Mouse (Mus musculus): Measurements from ENCODE around the gene Asgr1. TPM values are rescaled to one million over a fixed set of nuclear protein-coding genes. Genes with fewer than 3 reads are reported as not detected.

The Asgr1 gene
- polyA plus RNA-seq, 1 experiment = 0.06 TPM

- H3K36me3 ChIP-seq (ENCODE audit: control insufficient read depth, insufficient read depth) = no peaks in the 10 kb centered on the region
- H3ac ChIP-seq (ENCODE audit: control insufficient read depth, insufficient read length) = no peak overlapping the region
- H3K27me3 ChIP-seq (ENCODE audit: control insufficient read depth, insufficient read depth, insufficient read length) = no peaks in the 10 kb centered on the region
- no peak overlapping the region for H3K4me3 ChIP-seq
- H3K4me2 ChIP-seq (ENCODE audit: low read depth) = no peak overlapping the region
- no peaks in the 10 kb centered on the region for H3K79me2 ChIP-seq (ENCODE audit: control insufficient read depth, insufficient read depth)
- TF ChIP-seq MAX (IDR thresholded peaks at IDR 0.05; ENCODE audit: low read depth) (no peak), E2F4 (IDR thresholded peaks at IDR 0.05; ENCODE audit: insufficient read depth) (no peak), TCF12 (IDR thresholded peaks at IDR 0.05; ENCODE audit: insufficient read depth, poor library complexity, severe bottlenecking) (no peak), CEBPB (IDR thresholded peaks at IDR 0.05; ENCODE audit: insufficient read depth, poor library complexity, severe bottlenecking) (no peak)
Measured at GRCm38 (mm10) chr11:70077441-70077840, 23.6 kb downstream of the Asgr1 start.

GRCm38 (mm10) chr11:70079175-70079574 lies 25.3 kb downstream of the Asgr1 start:
- no peaks in the 10 kb centered on the region for H3K79me2 ChIP-seq (ENCODE audit: control insufficient read depth, insufficient read depth)
- TF ChIP-seq TCF12 (IDR thresholded peaks at IDR 0.05; ENCODE audit: insufficient read depth, poor library complexity, severe bottlenecking) (no peak), MYOG (IDR thresholded peaks at IDR 0.05; ENCODE audit: control insufficient read depth in 1 of 3, insufficient read depth in 1 of 3, insufficient read length in 2 of 3, low read depth in 2 of 3) (no peak), MYOD1 (IDR thresholded peaks at IDR 0.05; ENCODE audit: control insufficient read depth in 1 of 3, insufficient read length in 2 of 3, low read depth in 2 of 3) (no peak)

GRCm38 (mm10) chr11:70079928-70080327 lies 26.0 kb downstream of the Asgr1 start:
- no peaks in the 10 kb centered on the region for H3K27me3 ChIP-seq (ENCODE audit: control insufficient read depth, insufficient read depth, insufficient read length)
- H3K4me2 ChIP-seq (ENCODE audit: low read depth) = no peak overlapping the region
- H3K4me3 ChIP-seq = no peak overlapping the region
- TF ChIP-seq MYOG (IDR thresholded peaks at IDR 0.05; ENCODE audit: control insufficient read depth in 1 of 3, insufficient read depth in 1 of 3, insufficient read length in 2 of 3, low read depth in 2 of 3) (no peak), MYOD1 (IDR thresholded peaks at IDR 0.05; ENCODE audit: control insufficient read depth in 1 of 3, insufficient read length in 2 of 3, low read depth in 2 of 3) (no peak), POLR2AphosphoS2 (IDR thresholded peaks at IDR 0.05; ENCODE audit: insufficient read length, low read depth) (no peak), POLR2A (IDR thresholded peaks at IDR 0.05; ENCODE audit: insufficient read length, low read depth) (no peak), USF1 (IDR thresholded peaks at IDR 0.05; ENCODE audit: low read depth) (no peak), TCF12 (IDR thresholded peaks at IDR 0.05; ENCODE audit: insufficient read depth, poor library complexity, severe bottlenecking) (no peak), E2F4 (IDR thresholded peaks at IDR 0.05; ENCODE audit: insufficient read depth) (no peak), MAX (IDR thresholded peaks at IDR 0.05; ENCODE audit: low read depth) (no peak), REST (IDR thresholded peaks at IDR 0.05; ENCODE audit: insufficient read depth, insufficient read length) (no peak), TCF3 (IDR thresholded peaks at IDR 0.05; ENCODE audit: insufficient read length, low read depth) (no peak), CEBPB (IDR thresholded peaks at IDR 0.05; ENCODE audit: insufficient read depth, poor library complexity, severe bottlenecking) (no peak)
- no peaks in the 10 kb centered on the region for H3K36me3 ChIP-seq (ENCODE audit: control insufficient read depth, insufficient read depth)
- no peak overlapping the region for H3ac ChIP-seq (ENCODE audit: control insufficient read depth, insufficient read length)
- no peaks in the 10 kb centered on the region for H3K79me2 ChIP-seq (ENCODE audit: control insufficient read depth, insufficient read depth)

More at GRCm38 (mm10) chr11:70079175-70079574, 25.3 kb downstream of the Asgr1 start:
- Histone ChIP-seq H3ac (ENCODE audit: control insufficient read depth, insufficient read length) (no peak overlapping the region), H3K4me2 (ENCODE audit: low read depth) (no peak overlapping the region), H3K36me3 (ENCODE audit: control insufficient read depth, insufficient read depth) (no peaks in the 10 kb centered on the region), H3K27me3 (ENCODE audit: control insufficient read depth, insufficient read depth, insufficient read length) (no peaks in the 10 kb centered on the region), H3K4me3 (no peak overlapping the region)

- H3ac ChIP-seq (ENCODE audit: control insufficient read depth, insufficient read length) = no peak overlapping the region
- no peak for TF ChIP-seq TCF12 (IDR thresholded peaks at IDR 0.05; ENCODE audit: insufficient read depth, poor library complexity, severe bottlenecking)
- TF ChIP-seq MYOG (IDR thresholded peaks at IDR 0.05; ENCODE audit: control insufficient read depth in 1 of 3, insufficient read depth in 1 of 3, insufficient read length in 2 of 3, low read depth in 2 of 3) = no peak
- no peak for TF ChIP-seq USF1 (IDR thresholded peaks at IDR 0.05; ENCODE audit: low read depth)
- TF ChIP-seq MAX (IDR thresholded peaks at IDR 0.05; ENCODE audit: low read depth) = no peak
- H3K4me2 ChIP-seq (ENCODE audit: low read depth) = no peak overlapping the region
- H3K4me3 ChIP-seq = no peak overlapping the region
- no peaks in the 10 kb centered on the region for H3K79me2 ChIP-seq (ENCODE audit: control insufficient read depth, insufficient read depth)
- H3K27me3 ChIP-seq (ENCODE audit: control insufficient read depth, insufficient read depth, insufficient read length) = no peaks in the 10 kb centered on the region
- H3K36me3 ChIP-seq (ENCODE audit: control insufficient read depth, insufficient read depth) = no peaks in the 10 kb centered on the region
Measured at GRCm38 (mm10) chr11:70080803-70081590, 27.1 kb downstream of the Asgr1 start.

GRCm38 (mm10) chr11:70084563-70084962 lies 30.7 kb downstream of the Asgr1 start:
- Histone ChIP-seq H3K4me2 (ENCODE audit: low read depth) (no peak overlapping the region), H3K27me3 (ENCODE audit: control insufficient read depth, insufficient read depth, insufficient read length) (no peaks in the 10 kb centered on the region), H3K36me3 (ENCODE audit: control insufficient read depth, insufficient read depth) (no peaks in the 10 kb centered on the region), H3ac (ENCODE audit: control insufficient read depth, insufficient read length) (no peak overlapping the region), H3K79me2 (ENCODE audit: control insufficient read depth, insufficient read depth) (no peaks in the 10 kb centered on the region), H3K4me3 (no peak overlapping the region)
- TF ChIP-seq MYOD1 (IDR thresholded peaks at IDR 0.05; ENCODE audit: control insufficient read depth in 1 of 3, insufficient read length in 2 of 3, low read depth in 2 of 3) (no peak), REST (IDR thresholded peaks at IDR 0.05; ENCODE audit: insufficient read depth, insufficient read length) (no peak), MAX (IDR thresholded peaks at IDR 0.05; ENCODE audit: low read depth) (no peak), TCF3 (IDR thresholded peaks at IDR 0.05; ENCODE audit: insufficient read length, low read depth) (no peak), POLR2AphosphoS2 (IDR thresholded peaks at IDR 0.05; ENCODE audit: insufficient read length, low read depth) (no peak), MYOG (IDR thresholded peaks at IDR 0.05; ENCODE audit: control insufficient read depth in 1 of 3, insufficient read depth in 1 of 3, insufficient read length in 2 of 3, low read depth in 2 of 3) (no peak), SRF (IDR thresholded peaks at IDR 0.05; ENCODE audit: control insufficient read depth, insufficient read length, low read depth) (no peak), E2F4 (IDR thresholded peaks at IDR 0.05; ENCODE audit: insufficient read depth) (no peak), USF1 (IDR thresholded peaks at IDR 0.05; ENCODE audit: low read depth) (no peak), CEBPB (IDR thresholded peaks at IDR 0.05; ENCODE audit: insufficient read depth, poor library complexity, severe bottlenecking) (no peak), POLR2A (IDR thresholded peaks at IDR 0.05; ENCODE audit: insufficient read length, low read depth) (no peak), TCF12 (IDR thresholded peaks at IDR 0.05; ENCODE audit: insufficient read depth, poor library complexity, severe bottlenecking) (no peak)
